Mouse (Mus musculus): Measurements from ENCODE around the gene Sall4. TPM values are rescaled to one million over a fixed set of nuclear protein-coding genes. Genes with fewer than 3 reads are reported as not detected.

The Sall4 gene
- polyA plus RNA-seq, 1 experiment: not detected

DNA sequence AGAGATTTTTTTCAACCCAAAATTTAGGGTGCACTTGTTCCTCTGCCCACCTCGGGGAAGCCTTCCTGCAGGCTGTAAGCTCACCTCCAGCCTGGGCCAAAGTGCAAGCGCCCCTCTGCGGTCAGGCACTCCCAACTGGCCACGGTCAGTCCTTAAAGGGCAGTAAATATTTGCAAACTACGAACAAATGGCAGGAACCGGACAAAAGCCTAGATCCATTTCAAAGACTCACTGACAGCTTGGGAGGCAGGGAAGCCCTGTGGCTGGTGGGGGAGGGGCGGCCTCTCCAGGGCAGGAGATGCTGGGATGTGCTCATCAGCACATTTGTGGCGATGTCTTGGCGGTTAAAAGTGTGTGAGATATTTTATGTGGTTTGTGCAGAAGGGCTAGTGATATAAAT lies 12.3 kb upstream of the Sall4 start:
- TF ChIP-seq FLI1 (IDR thresholded peaks at IDR 0.05; ENCODE audit: low read length): no peak
- TF ChIP-seq GATA1 (IDR thresholded peaks at IDR 0.05; ENCODE audit: borderline replicate concordance, low read length): no peak
- H3K27me3 ChIP-seq (replicated peaks): peaks cover 9% of the 10 kb centered on the region
- H3K9me3 ChIP-seq: 0 out of 2 replicates have a peak, but pooled peaks cover 2% of the 10 kb centered on the region
- no peak overlapping the region for H3K4me3 ChIP-seq (replicated peaks)
- peaks cover 5% of the 10 kb centered on the region for H3K4me1 ChIP-seq
- H3K36me3 ChIP-seq (replicated peaks; ENCODE audit: low read length): no peaks in the 10 kb centered on the region

DNA sequence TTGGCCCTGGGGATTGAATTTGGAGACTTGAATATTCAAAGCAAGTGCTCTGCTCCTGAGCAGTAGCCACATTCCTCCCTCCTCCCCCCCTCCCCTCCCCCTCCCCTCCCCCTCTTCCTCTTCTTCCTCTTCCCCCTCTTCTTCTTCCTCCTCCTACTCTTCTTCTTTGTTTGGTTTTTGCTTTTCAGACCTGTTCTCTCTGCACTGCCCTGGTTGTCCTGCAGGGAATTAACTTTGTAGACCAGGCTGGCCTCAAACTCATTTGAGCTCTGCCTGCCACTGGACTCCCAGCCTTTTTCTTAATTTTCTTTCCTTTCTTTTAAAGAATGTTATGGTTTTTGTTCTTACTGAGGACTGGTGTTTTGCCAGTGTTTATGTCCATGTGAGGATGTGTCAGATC lies 9.7 kb upstream of the Sall4 start:
- Histone ChIP-seq H3K4me3 (replicated peaks) (no peak overlapping the region), H3K4me1 (peaks cover 5% of the 10 kb centered on the region), H3K27me3 (replicated peaks) (peaks cover 8% of the 10 kb centered on the region), H3K36me3 (replicated peaks; ENCODE audit: low read length) (no peaks in the 10 kb centered on the region), H3K9me3 (0 out of 2 replicates have a peak, but pooled peaks cover 2% of the 10 kb centered on the region)
- no peak for TF ChIP-seq GATA1 (IDR thresholded peaks at IDR 0.05; ENCODE audit: borderline replicate concordance, low read length)
- no peak for TF ChIP-seq FLI1 (IDR thresholded peaks at IDR 0.05; ENCODE audit: low read length)

DNA sequence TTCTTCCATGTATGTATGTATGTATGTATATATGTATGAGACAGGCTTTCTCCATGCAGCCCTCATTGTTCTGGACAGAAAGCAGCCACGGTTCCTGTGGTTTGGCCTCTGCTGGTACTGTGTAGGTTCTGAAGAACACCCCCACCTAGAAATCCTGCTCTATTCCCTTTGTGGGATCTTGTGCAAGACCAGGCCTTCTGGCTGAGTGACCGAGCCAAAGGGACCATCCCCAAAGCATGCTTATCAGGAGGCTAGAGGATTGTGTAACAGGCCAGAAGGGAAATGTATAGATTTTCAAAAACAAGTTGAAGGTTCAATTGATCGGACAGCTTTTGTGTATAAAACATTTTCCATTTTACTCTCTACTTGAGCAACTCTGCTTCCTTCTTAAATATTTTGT lies 8.5 kb upstream of the Sall4 start:
- Histone ChIP-seq H3K9me3 (0 out of 2 replicates have a peak, but pooled peaks cover 2% of the 10 kb centered on the region), H3K27me3 (replicated peaks) (peaks cover 13% of the 10 kb centered on the region), H3K36me3 (replicated peaks; ENCODE audit: low read length) (no peaks in the 10 kb centered on the region), H3K4me1 (peaks cover 5% of the 10 kb centered on the region), H3K4me3 (replicated peaks) (no peak overlapping the region)
- TF ChIP-seq FLI1 (IDR thresholded peaks at IDR 0.05; ENCODE audit: low read length): no peak

DNA sequence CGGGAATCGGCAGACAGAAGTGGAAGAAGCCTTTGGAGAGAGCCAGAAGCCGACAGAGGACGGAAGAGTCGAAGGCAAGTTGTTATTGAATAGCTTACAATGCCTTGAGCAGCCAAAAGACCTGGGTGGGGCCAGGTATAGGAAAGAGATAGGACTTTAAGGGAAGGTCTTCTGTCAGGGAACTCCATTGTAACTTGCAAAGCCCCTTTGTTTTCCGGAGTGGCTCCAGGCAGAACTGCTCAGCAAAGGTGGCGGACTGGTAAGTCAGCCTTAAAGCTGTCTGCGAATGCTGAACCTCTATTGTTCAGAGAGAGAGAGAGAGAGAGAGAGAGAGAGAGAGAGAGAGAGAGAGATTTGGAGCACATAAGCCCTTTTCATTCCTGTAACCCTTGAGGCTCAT lies 1.5 kb upstream of the Sall4 start:
- Histone ChIP-seq H3K4me3 (replicated peaks) (no peak overlapping the region), H3K9me3 (no peaks in the 10 kb centered on the region), H3K36me3 (replicated peaks; ENCODE audit: low read length) (no peaks in the 10 kb centered on the region), H3K27me3 (replicated peaks) (peaks cover 73% of the 10 kb centered on the region), H3K4me1 (no peaks in the 10 kb centered on the region)
- TF ChIP-seq GATA1 (IDR thresholded peaks at IDR 0.05; ENCODE audit: borderline replicate concordance, low read length): no peak
- no peak for TF ChIP-seq FLI1 (IDR thresholded peaks at IDR 0.05; ENCODE audit: low read length)

DNA sequence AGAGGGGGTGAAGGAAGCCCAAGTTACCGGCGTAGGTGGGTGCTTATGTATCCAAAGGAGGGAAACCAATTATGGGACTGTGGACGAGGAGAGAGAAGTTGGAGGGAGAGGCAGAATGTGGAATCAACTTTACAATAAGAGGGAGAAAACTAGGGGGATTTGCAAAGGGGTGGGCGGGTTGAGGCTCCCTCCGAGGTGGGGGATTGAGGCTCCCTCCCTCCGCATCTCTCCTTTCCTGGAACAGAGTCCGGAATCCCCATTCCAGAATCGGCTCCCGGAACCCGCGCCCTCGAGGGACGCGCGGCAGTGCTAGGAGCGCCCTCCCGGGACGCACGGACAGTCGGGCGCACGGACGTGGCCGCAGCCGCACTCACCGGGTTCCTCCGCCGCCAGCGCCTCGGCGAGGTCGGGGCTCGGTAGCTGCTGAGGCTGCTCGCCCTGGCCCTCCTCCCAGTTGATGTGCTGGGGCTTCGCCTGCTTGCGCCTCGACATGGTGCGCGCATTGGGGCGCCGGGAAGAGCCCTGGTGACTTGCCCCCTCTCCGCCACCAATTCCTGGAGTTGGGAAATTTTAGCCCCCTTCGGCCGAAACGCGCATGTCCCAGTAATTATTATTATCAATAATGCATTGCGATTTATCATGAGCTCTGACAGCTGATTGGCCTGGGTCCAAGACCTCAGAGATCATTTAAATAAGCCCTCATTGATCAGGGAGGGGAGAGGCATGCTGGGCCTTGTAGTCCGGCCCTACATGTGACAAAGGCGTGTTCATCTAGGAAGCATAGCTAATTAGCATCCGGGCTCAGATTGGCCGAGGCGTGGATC lies 993 bp downstream of the Sall4 start:
- Histone ChIP-seq H3K9me3 (no peaks in the 10 kb centered on the region), H3K4me1 (no peaks in the 10 kb centered on the region), H3K4me3 (replicated peaks) (no peak overlapping the region), H3K27me3 (replicated peaks) (peaks cover 88% of the 10 kb centered on the region), H3K36me3 (replicated peaks; ENCODE audit: low read length) (no peaks in the 10 kb centered on the region)
- no peak for TF ChIP-seq FLI1 (IDR thresholded peaks at IDR 0.05; ENCODE audit: low read length)
- no peak for TF ChIP-seq GATA1 (IDR thresholded peaks at IDR 0.05; ENCODE audit: borderline replicate concordance, low read length)

DNA sequence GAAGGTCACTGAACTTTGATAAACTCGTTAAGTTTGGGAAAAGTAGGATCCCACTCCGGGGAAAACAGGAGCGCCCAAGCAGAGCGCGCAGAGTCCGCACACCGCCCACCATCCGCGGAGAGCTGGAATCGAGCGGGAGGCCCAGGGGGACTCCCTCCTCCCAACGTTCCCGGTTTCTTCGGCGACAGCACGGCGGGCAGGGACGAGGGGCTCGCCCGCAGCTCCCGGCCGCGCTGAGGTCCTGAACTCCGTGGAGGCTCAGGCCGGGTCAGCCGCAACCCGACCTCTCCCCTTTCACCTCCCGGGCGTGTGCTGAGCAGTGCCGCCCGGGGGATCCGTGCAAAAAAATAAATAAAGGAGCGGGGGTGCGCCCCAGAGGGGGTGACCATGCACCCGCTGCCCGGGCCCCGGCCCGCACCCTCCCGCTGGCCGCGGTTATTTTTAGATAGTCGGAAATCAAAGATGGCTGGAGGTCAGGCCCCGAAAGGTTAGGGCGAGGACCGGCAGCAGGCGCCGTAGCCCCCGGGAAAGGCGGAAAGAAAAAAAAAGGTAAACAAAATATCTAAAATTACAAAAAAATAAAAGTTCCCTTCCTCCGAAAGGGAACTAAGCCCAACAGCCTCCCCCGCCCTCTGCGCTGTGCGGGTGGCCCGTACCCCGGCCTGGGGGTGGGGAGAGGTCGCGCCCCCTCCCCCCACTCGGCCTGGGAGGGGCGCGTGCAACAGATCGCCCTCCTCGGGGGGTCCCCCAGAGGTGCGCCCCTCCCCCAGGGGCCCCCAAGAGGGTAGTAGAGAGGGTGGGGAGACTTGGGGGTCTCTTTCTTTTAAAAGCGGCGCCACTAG lies 1.8 kb downstream of the Sall4 start:
- H3K4me3 ChIP-seq (replicated peaks): no peak overlapping the region
- H3K36me3 ChIP-seq (replicated peaks; ENCODE audit: low read length): no peaks in the 10 kb centered on the region
- H3K4me1 ChIP-seq: no peaks in the 10 kb centered on the region
- no peak for TF ChIP-seq FLI1 (IDR thresholded peaks at IDR 0.05; ENCODE audit: low read length)
- TF ChIP-seq GATA1 (IDR thresholded peaks at IDR 0.05; ENCODE audit: borderline replicate concordance, low read length): no peak
- peaks cover 95% of the 10 kb centered on the region for H3K27me3 ChIP-seq (replicated peaks)
- H3K9me3 ChIP-seq: no peaks in the 10 kb centered on the region

DNA sequence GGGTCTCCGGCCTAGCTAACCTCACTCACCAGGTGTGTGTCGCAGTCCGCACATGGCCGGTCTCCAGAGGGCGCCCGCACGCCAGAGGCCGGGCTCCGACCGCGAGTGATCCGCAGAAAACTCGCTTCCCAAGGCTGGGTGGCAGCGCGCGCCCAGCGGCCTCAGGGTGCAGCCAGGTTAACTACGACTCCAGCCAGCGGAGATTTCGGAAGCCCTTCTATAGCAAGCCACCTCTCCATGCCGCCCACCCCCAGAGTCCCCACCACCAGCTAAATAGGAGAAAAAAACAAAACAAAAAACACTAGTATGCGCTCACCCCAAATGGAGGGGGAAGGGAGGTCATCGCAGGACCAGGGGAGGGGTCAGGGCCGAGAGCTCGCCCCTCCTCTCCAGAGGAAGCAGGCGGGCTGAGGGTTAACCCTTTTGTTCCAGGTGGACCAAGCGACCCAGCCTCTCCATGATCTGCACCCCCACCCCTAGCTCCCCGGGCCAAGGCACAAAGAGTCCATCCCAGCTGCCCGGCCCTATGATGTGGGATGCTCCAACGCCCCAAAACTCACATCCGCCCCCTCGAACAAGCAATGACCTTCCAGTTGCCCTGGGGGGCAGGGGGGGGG lies 2.6 kb downstream of the Sall4 start:
- H3K4me1 ChIP-seq: no peaks in the 10 kb centered on the region
- H3K9me3 ChIP-seq: no peaks in the 10 kb centered on the region
- H3K4me3 ChIP-seq (replicated peaks): no peak overlapping the region
- H3K27me3 ChIP-seq (replicated peaks): peaks cover 89% of the 10 kb centered on the region
- H3K36me3 ChIP-seq (replicated peaks; ENCODE audit: low read length): no peaks in the 10 kb centered on the region
- TF ChIP-seq GATA1 (IDR thresholded peaks at IDR 0.05; ENCODE audit: borderline replicate concordance, low read length): no peak
- TF ChIP-seq FLI1 (IDR thresholded peaks at IDR 0.05; ENCODE audit: low read length): no peak

DNA sequence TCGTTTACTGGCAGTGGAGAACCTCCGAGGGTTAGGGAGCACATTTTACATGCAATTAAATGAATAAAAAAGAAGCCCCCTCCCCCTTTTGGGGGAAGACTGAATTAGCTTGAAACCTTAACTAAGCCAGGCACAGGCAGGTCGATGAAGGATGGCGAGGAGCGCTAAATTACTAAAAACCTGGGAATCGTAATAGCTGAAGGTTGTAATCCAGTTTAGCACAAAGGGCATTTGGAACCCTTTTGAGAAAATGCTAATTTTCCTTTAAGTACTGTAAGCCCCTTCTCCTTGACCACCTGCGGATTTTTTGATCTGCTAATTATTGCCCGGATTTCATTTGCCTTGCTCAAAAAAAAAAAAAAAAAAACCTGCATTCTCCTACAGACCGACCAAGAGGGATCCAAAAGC lies 3.3 kb downstream of the Sall4 start:
- Histone ChIP-seq H3K27me3 (replicated peaks) (peaks cover 84% of the 10 kb centered on the region), H3K9me3 (no peaks in the 10 kb centered on the region), H3K4me3 (replicated peaks) (no peak overlapping the region), H3K4me1 (no peaks in the 10 kb centered on the region), H3K36me3 (replicated peaks; ENCODE audit: low read length) (no peaks in the 10 kb centered on the region)
- TF ChIP-seq GATA1 (IDR thresholded peaks at IDR 0.05; ENCODE audit: borderline replicate concordance, low read length) (no peak), FLI1 (IDR thresholded peaks at IDR 0.05; ENCODE audit: low read length) (no peak)

DNA sequence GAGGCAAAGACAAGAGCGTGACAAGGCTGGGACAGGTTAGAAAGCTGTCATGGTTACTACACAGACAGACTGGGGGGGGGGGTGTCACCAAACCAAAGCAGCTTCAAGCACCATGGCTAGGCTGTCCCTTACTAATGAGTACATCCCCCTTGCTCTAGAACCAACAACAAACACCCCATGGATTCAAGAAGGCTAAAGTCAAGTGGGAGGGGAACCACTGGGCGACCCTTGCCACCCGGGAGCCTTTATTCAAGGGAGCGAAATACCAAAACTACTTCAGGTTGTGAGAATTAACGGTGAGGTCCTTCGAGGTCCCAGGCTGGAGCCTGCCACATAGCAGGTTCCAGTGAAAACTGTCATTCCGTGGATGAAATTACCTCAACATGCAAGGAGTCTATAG lies 4.0 kb downstream of the Sall4 start:
- TF ChIP-seq GATA1 (IDR thresholded peaks at IDR 0.05; ENCODE audit: borderline replicate concordance, low read length) (no peak), FLI1 (IDR thresholded peaks at IDR 0.05; ENCODE audit: low read length) (no peak)
- Histone ChIP-seq H3K36me3 (replicated peaks; ENCODE audit: low read length) (no peaks in the 10 kb centered on the region), H3K27me3 (replicated peaks) (peaks cover 78% of the 10 kb centered on the region), H3K4me3 (replicated peaks) (no peak overlapping the region), H3K9me3 (no peaks in the 10 kb centered on the region), H3K4me1 (no peaks in the 10 kb centered on the region)

Data from megakaryocyte, embryonic 14.5 days (primary cell).